Mouse (Mus musculus) regulatory T cell (primary cell): ENCODE results near the gene Bard1.

ENCODE experiments used
- in situ Hi-C: fragments of 300-600 bp; cut with MboI, MseI; formaldehyde crosslinking; loops from one replicate; pipeline ENCODE4 v1.15.1; 2025; ENCODE audit warnings: high pct_unique_total_duplicates

Gene Bard1

GRCm38 (mm10) chr1:71102344-71103173 lies at the start of gene Bard1:
Gene Bard1, minus strand, starts transcription at chr1:71103146.
- in situ Hi-C loops, result loop anchor here (10.0 to 25.0 kb wide), 2 partner anchors 1485 to 1602 kb away; partner anchors contain the start of genes Ankar and Smarcal1

GRCm38 (mm10) chr1:71127171-71127570 lies 24.2 kb upstream of the Bard1 start:
- in situ Hi-C loops, result no loop called here

- in situ Hi-C loops, result loop anchor here (25.0 kb wide), 1 partner anchor 1469 kb away; the partner anchor contains the start of gene Smarcal1
Observed at GRCm38 (mm10) chr1:71118511-71118910, 15.6 kb upstream of the Bard1 start.

GRCm38 (mm10) chr1:71117253-71117652 lies 14.3 kb upstream of the Bard1 start:
- in situ Hi-C loops, result loop anchor here (25.0 kb wide), 1 partner anchor 1470 kb away; the partner anchor contains the start of gene Smarcal1

- in situ Hi-C loops, result loop anchor here (25.0 kb wide), 1 partner anchor 1472 kb away; the partner anchor contains the start of gene Smarcal1
Observed at GRCm38 (mm10) chr1:71115781-71116180, 12.8 kb upstream of the Bard1 start.

- in situ Hi-C loops, result loop anchor here (5.0 to 25.0 kb wide), 3 partner anchors 447 to 1595 kb away; partner anchors contain the start of genes Ankar, Atic and Smarcal1
Observed at GRCm38 (mm10) chr1:71109858-71110257, 6.9 kb upstream of the Bard1 start.

GRCm38 (mm10) chr1:71106127-71106526 lies 3.2 kb upstream of the Bard1 start:
- in situ Hi-C loops, result loop anchor here (5.0 to 25.0 kb wide), 3 partner anchors 451 to 1599 kb away; partner anchors contain the start of genes Ankar, Atic and Smarcal1

- in situ Hi-C loops, result loop anchor here (5.0 to 25.0 kb wide), 3 partner anchors 452 to 1599 kb away; partner anchors contain the start of genes Ankar, Atic and Smarcal1
Observed at GRCm38 (mm10) chr1:71105724-71106123, 2.8 kb upstream of the Bard1 start.

GRCm38 (mm10) chr1:71103174-71103864 lies 373 bp upstream of the Bard1 start:
- in situ Hi-C loops, result loop anchor here (10.0 to 25.0 kb wide), 2 partner anchors 1484 to 1601 kb away; partner anchors contain the start of genes Ankar and Smarcal1

- in situ Hi-C loops, result loop anchor here (10.0 to 25.0 kb wide), 2 partner anchors 1486 to 1603 kb away; partner anchors contain the start of genes Ankar and Smarcal1
Observed at GRCm38 (mm10) chr1:71101369-71101970, 1.5 kb downstream of the Bard1 start.

GRCm38 (mm10) chr1:71100591-71101368 lies 2.2 kb downstream of the Bard1 start:
- in situ Hi-C loops, result loop anchor here (10.0 to 25.0 kb wide), 2 partner anchors 1487 to 1604 kb away; partner anchors contain the start of genes Ankar and Smarcal1

GRCm38 (mm10) chr1:71099945-71100515 lies 2.9 kb downstream of the Bard1 start:
- in situ Hi-C loops, result loop anchor here (10.0 to 25.0 kb wide), 2 partner anchors 1487 to 1605 kb away; partner anchors contain the start of genes Ankar and Smarcal1

- in situ Hi-C loops, result no loop called here
Observed at GRCm38 (mm10) chr1:71096031-71096430, 6.9 kb downstream of the Bard1 start.

- in situ Hi-C loops, result no loop called here
Observed at GRCm38 (mm10) chr1:71095211-71095805, 7.6 kb downstream of the Bard1 start.

GRCm38 (mm10) chr1:71075651-71076050 lies 27.3 kb downstream of the Bard1 start:
- in situ Hi-C loops, result no loop called here

GRCm38 (mm10) chr1:71070771-71071170 lies 32.2 kb downstream of the Bard1 start:
- in situ Hi-C loops, result no loop called here

- in situ Hi-C loops, result no loop called here
Observed at GRCm38 (mm10) chr1:71068728-71069304, 34.1 kb downstream of the Bard1 start.

GRCm38 (mm10) chr1:71063885-71064492 lies 39.0 kb downstream of the Bard1 start:
- in situ Hi-C loops, result no loop called here

GRCm38 (mm10) chr1:71056143-71056542 lies 46.8 kb downstream of the Bard1 start:
- in situ Hi-C loops, result no loop called here
